ENCODE assay signal across 1 mouse cellular context in genomic region chr9:65293973-65294715, GRCm38 (mm10).
TF ChIP-seq lines count a peak whose summit lies in the region.

Clpx (plus strand) TSS chr9:65294260.

TF ChIP-seq in CH12.LX, 34 proteins besides CTCF, POLR2A, EP300 and RAD21 (continued from another document):
- TF ChIP-seq MXI1 (IDR thresholded peaks at IDR 0.05; ENCODE audit: low read depth, low read length) (peak; percentile 73), TCF12 (IDR thresholded peaks at IDR 0.05; ENCODE audit: low read depth, low read length) (0 out of 2 replicates have a peak, but pooled peaks have one; percentile 25), HCFC1 (IDR thresholded peaks at IDR 0.05; ENCODE audit: low read depth, low read length) (peak; percentile 81), MEF2A (IDR thresholded peaks at IDR 0.05; ENCODE audit: borderline replicate concordance, low read depth, low read length) (peak; percentile 61; the same call in 1 of the 2 replicates), USF2 (conservative IDR thresholded peaks at IDR 0.05; ENCODE audit: low read depth, low read length) (no peak), MAFK (IDR thresholded peaks at IDR 0.05; ENCODE audit: insufficient replicate concordance, low read length) (peak; percentile 38; the same call in 1 of the 2 replicates), TBP (conservative IDR thresholded peaks at IDR 0.05; ENCODE audit: low read depth, low read length) (peak; percentile 75; the same call in 1 of the 2 replicates), BHLHE40 (IDR thresholded peaks at IDR 0.05; ENCODE audit: low read depth, low read length) (peak; percentile 40; the same call in 1 of the 2 replicates), KAT2A (IDR thresholded peaks at IDR 0.05; ENCODE audit: insufficient replicate concordance, low read length) (peak; percentile 67; the same call in 1 of the 2 replicates)
